Mouse (Mus musculus): ENCODE measurements at regions not wholly inside any gene's neighbourhood (a gene's known extent, or its start where the extent isn't known, plus 50 kb on each side); places are given as distances from the start of the nearest gene placed in this dataset.

DNA sequence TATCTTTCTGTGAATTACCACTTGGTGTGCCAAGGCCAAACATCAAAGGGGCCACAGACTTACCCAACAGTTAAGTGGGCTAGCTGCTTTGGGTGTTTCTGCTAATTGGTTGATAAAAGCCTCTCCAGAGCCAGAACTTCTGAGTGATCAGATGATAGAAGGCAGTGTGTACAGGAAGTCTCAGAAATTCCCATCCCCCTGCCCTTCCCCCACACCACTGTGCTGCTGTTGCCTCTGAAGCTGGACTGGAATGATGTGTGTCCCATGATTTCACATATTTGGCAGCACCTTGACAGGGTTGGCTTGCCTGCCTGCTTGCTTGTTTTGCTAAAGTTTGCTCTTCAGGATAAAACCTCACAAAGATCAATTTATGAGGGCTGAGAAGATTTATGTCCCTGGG, 87.9 kb downstream of the Sucnr1 start:
- no peak for TF ChIP-seq CTCF (IDR thresholded peaks at IDR 0.05; ENCODE audit: low read depth)
- no peak for TF ChIP-seq EP300 (IDR thresholded peaks at IDR 0.05; ENCODE audit: low read depth)

All from liver, embryonic 14.5 days (tissue).